Comparison of ENCODE assay signal across 20 mouse cellular contexts in genomic region chr7:90034498-90034897, GRCm38 (mm10). TPM values are rescaled to one million over a fixed set of nuclear protein-coding genes. Genes with fewer than 3 reads are reported as not detected.
DNase-seq lines count a peak whose midpoint lies in the region; ATAC-seq and TF ChIP-seq lines count a peak whose summit lies in the region.
"Had no signal": no experiment of that assay in that cellular context is flagged by ENCODE, and none has a peak within 500 bp of the region (broad histone marks: within the 10 kb centered on the region; RNA-seq: fewer than 3 reads in every experiment).

No protein-coding gene starts in this region.

- H3K27me3 ChIP-seq in heart, embryonic 10.5 days (ENCODE audit: insufficient read depth, poor library complexity, severe bottlenecking) = no peaks in the 10 kb centered on the region
- no peaks in the 10 kb centered on the region for H3K27me3 ChIP-seq in limb, embryonic 14.5 days (ENCODE audit: control insufficient read depth, insufficient read depth, low read length)
- no peaks in the 10 kb centered on the region for H3K27me3 ChIP-seq in limb, embryonic 10.5 days (ENCODE audit: low read depth, poor library complexity, severe bottlenecking)
- H3K27me3 ChIP-seq: forebrain, embryonic 12.5 days; hindbrain, embryonic 12.5 days; limb, embryonic 12.5 days; lung, embryonic 15.5 days; midbrain, embryonic 15.5 days had no signal

- no peaks in the 10 kb centered on the region for H3K9me3 ChIP-seq in heart, embryonic 10.5 days
- H3K9me3 ChIP-seq in limb, embryonic 14.5 days (ENCODE audit: control insufficient read depth, low read length) = 0 out of 2 replicates have a peak, but pooled peaks cover 6% of the 10 kb centered on the region
- no peaks in the 10 kb centered on the region for H3K9me3 ChIP-seq in limb, embryonic 10.5 days (replicated peaks)
- H3K9me3 ChIP-seq: forebrain, embryonic 12.5 days; hindbrain, embryonic 12.5 days; limb, embryonic 12.5 days; lung, embryonic 15.5 days; midbrain, embryonic 15.5 days had no signal

- no peak overlapping the region for H3K4me3 ChIP-seq in heart, embryonic 10.5 days
- no peak overlapping the region for H3K4me3 ChIP-seq in limb, embryonic 14.5 days (replicated peaks; ENCODE audit: low read length)
- H3K4me3 ChIP-seq in limb, embryonic 10.5 days = no peak overlapping the region
- H3K4me3 ChIP-seq in cortical plate, adult 2 months (ENCODE audit: insufficient read depth, low read length) = no peak overlapping the region
- H3K4me3 ChIP-seq in macrophage (ENCODE audit: inconsistent target) = no peak overlapping the region
- H3K4me3 ChIP-seq: forebrain, embryonic 12.5 days; hindbrain, embryonic 12.5 days; limb, embryonic 12.5 days; lung, embryonic 15.5 days; midbrain, embryonic 15.5 days; myocyte had no signal

- no peak for TF ChIP-seq POLR2A in limb, embryonic 14.5 days (IDR thresholded peaks at IDR 0.05; ENCODE audit: borderline replicate concordance, extremely low read depth, insufficient read depth, insufficient read length)
- TF ChIP-seq POLR2A in cortical plate, adult 2 months (IDR thresholded peaks at IDR 0.05; ENCODE audit: extremely low read depth, insufficient read depth, low read length) = no peak

- H3K79me2 ChIP-seq in macrophage (ENCODE audit: inconsistent target) = no peaks in the 10 kb centered on the region

- H3K9ac ChIP-seq in limb, embryonic 14.5 days (ENCODE audit: low read depth, low read length, severe bottlenecking) = no peak overlapping the region
- H3K9ac ChIP-seq: forebrain, embryonic 12.5 days; hindbrain, embryonic 12.5 days; limb, embryonic 12.5 days; lung, embryonic 15.5 days; midbrain, embryonic 15.5 days had no signal

- no peak for ATAC-seq in limb, embryonic 14.5 days (ENCODE audit: low FRiP score, low read depth)
- ATAC-seq in activated CD4-positive, CD25-positive, alpha-beta regulatory T cell, adult 4 months = no peak
- ATAC-seq: midbrain, embryonic 15.5 days had no signal

- no peaks in the 10 kb centered on the region for H3K36me3 ChIP-seq in heart, embryonic 10.5 days
- no peaks in the 10 kb centered on the region for H3K36me3 ChIP-seq in limb, embryonic 14.5 days (ENCODE audit: control insufficient read depth, insufficient read depth, low read length)
- no peaks in the 10 kb centered on the region for H3K36me3 ChIP-seq in limb, embryonic 10.5 days
- H3K36me3 ChIP-seq in macrophage (ENCODE audit: inconsistent target) = no peaks in the 10 kb centered on the region
- H3K36me3 ChIP-seq: forebrain, embryonic 12.5 days; hindbrain, embryonic 12.5 days; limb, embryonic 12.5 days; lung, embryonic 15.5 days; midbrain, embryonic 15.5 days had no signal

- no peak for TF ChIP-seq CTCF in cortical plate, adult 2 months (IDR thresholded peaks at IDR 0.05; ENCODE audit: extremely low read depth, insufficient read depth, low read length)

- peaks cover 16% of the 10 kb centered on the region for H3K4me1 ChIP-seq in heart, embryonic 10.5 days
- peaks cover 24% of the 10 kb centered on the region for H3K4me1 ChIP-seq in limb, embryonic 14.5 days (ENCODE audit: control insufficient read depth, insufficient read depth, low read length)
- peaks cover 18% of the 10 kb centered on the region for H3K4me1 ChIP-seq in limb, embryonic 10.5 days
- peaks cover 4% of the 10 kb centered on the region; the same call in 1 of the 2 replicates for H3K4me1 ChIP-seq in cortical plate, adult 2 months (ENCODE audit: control insufficient read depth, insufficient read depth, low read length)

- peak; percentile 33 for DNase-seq in heart, embryonic 10.5 days (ENCODE audit: low spot score)
- no peak for DNase-seq in heart, adult 9 months (ENCODE audit: low spot score in 2 of 2)
- no peak for DNase-seq in limb, embryonic 14.5 days (ENCODE audit: low spot score)
- DNase-seq in limb, embryonic 10.5 days (ENCODE audit: low spot score) = no peak
- DNase-seq in lung, postnatal 36 days = no peak
- DNase-seq: adrenal gland, adult 2 months; cerebellum, postnatal 14 days; gastrocnemius, postnatal 25 days; kidney, postnatal 25 days; thymus, adult 18-20 months; thymus, postnatal 4 days had no signal

- WGBS in heart, embryonic 10.5 days = 91% methylated on average over 3 of the region's 3 CpGs
- WGBS in limb, embryonic 14.5 days = 84% methylated on average over 3 of the region's 3 CpGs
- WGBS in limb, embryonic 10.5 days = 95% methylated on average over 3 of the region's 3 CpGs
- WGBS in macrophage (ENCODE audit: missing documents) = 92% methylated on average over 3 of the region's 3 CpGs

- H3K4me2 ChIP-seq in limb, embryonic 14.5 days (replicated peaks; ENCODE audit: low read depth, low read length, severe bottlenecking) = no peak overlapping the region
- H3K4me2 ChIP-seq: forebrain, embryonic 12.5 days; hindbrain, embryonic 12.5 days; limb, embryonic 12.5 days; lung, embryonic 15.5 days; midbrain, embryonic 15.5 days had no signal

- no peak overlapping the region for H3K27ac ChIP-seq in heart, embryonic 10.5 days
- H3K27ac ChIP-seq in limb, embryonic 14.5 days (replicated peaks; ENCODE audit: low read depth, low read length) = peak overlapping the region; percentile 43; the same call in 1 of the 2 replicates
- H3K27ac ChIP-seq in limb, embryonic 10.5 days = no peak overlapping the region
- 0 out of 2 replicates have a peak overlapping the region, but pooled peaks have one; percentile 1 for H3K27ac ChIP-seq in cortical plate, adult 2 months (ENCODE audit: insufficient read depth, low read length)
- peak overlapping the region; percentile 79 for H3K27ac ChIP-seq in macrophage
- H3K27ac ChIP-seq: forebrain, embryonic 12.5 days; hindbrain, embryonic 12.5 days; limb, embryonic 12.5 days; midbrain, embryonic 15.5 days had no signal

RNA-seq across cellular contexts. Expression of gene Eed, which starts 53.7 kb away (rescaled TPM):
- polyA plus RNA-seq in heart, embryonic 10.5 days (2016; fragmentation: Nextera tagmentation; extraction: Ambion mirVana) = 59.8 and 74.4 TPM in 2 replicates
- 58.8 and 99.5 TPM in 2 replicates for polyA plus RNA-seq in limb, embryonic 14.5 days (2012; rRNA removed)
- polyA plus RNA-seq in limb, embryonic 14.5 days (2014; fragmentation: Nextera tagmentation; extraction: Ambion mirVana) = 62.8 and 73.0 TPM in 2 replicates
- polyA plus RNA-seq in limb, embryonic 10.5 days (2016; fragmentation: Nextera tagmentation; extraction: Ambion mirVana) = 101 and 102 TPM in 2 replicates
- 32.0 and 32.3 TPM in 2 replicates for polyA plus RNA-seq in cortical plate, adult 2 months (2012; rRNA removed)
- total RNA-seq in macrophage (2018; cell fraction: chromatin; rRNA removed) = 100 to 1,000 TPM in 24 of 26 experiments, 10 to 100 TPM in 2; 87.4 to 310 (median 214) TPM
- 10 to 100 TPM; 16.4 to 78.9 (median 44.1) TPM for total RNA-seq in macrophage (2018; cell fraction: cytosol; rRNA removed)
- total RNA-seq in macrophage (2018; cell fraction: nucleus; rRNA removed) = 100 to 1,000 TPM in 14 of 26 experiments, 10 to 100 TPM in 12; 34.6 to 164 (median 110) TPM
- polyA plus RNA-seq in macrophage (2018) = 45.6 to 59.3 TPM (median 47.9 TPM) in 3 replicates
- 10 to 100 TPM; 67.6 to 79.9 TPM for polyA plus RNA-seq in activated CD4-positive, CD25-positive, alpha-beta regulatory T cell, adult 4 months (2017; shearing (Covaris generic))

Comparison
In these comparisons a context has a peak if more than half of its experiments do, and no peak if none do; other contexts are left out.
1. H3K27ac ChIP-seq: peak in limb, embryonic 14.5 days (single experiment), cortical plate, adult 2 months (single experiment) and macrophage (single experiment); none in heart, embryonic 10.5 days (single experiment) and limb, embryonic 10.5 days (single experiment).